Mouse (Mus musculus): ENCODE data around the gene Ush1g. TPM values are rescaled to one million over a fixed set of nuclear protein-coding genes. Genes with fewer than 3 reads are reported as not detected.

The Ush1g gene
- not detected for total RNA-seq (2021)
- long read RNA-seq, experiment 1 = 0 reads
- long read RNA-seq, experiment 2 = 0 reads

DNA sequence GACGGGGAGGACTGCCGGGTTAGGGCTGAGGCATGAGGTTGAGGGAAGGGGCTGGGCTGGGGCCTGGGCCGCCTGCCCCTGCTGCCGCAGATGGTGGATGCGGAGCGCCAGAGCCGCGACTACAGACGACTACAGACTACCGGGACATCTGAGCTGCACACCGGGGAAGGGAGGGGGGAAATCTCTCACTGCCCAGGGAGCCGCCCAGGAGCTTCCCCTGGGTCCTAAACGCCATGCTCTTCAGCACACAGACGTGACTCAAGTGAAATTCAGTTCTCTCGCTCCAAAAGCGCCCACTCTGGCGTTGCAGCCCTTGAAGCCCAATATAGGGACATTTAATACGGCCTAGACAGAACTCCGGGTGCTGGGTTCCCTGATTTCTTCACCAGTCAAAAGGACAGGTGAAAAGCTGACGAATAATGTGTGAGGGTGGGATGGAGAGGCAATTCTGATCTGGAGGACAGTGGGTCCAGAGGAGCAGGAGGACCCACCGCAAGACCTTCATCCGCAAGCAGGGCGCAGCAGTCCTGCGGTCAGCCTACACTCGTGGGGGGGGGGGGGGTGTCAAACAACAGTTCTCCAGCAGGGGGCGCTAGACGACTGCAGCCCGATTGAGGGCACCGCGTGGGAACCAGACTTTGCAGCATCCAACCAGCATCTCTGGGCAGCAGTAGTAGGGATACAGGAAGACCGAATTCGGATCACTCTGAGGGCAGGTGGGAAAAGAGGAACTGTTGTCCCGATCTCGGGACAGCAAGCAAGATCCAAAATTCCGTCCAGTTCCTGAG, at the start of gene Ush1g:
Gene Ush1g, minus strand, starts transcription at position 136 of the 788 bp plus-strand sequence.
- peak in 1 of 2 experiments; percentile 62 for DNase-seq (ENCODE audit: low spot score in 2 of 2)

DNA sequence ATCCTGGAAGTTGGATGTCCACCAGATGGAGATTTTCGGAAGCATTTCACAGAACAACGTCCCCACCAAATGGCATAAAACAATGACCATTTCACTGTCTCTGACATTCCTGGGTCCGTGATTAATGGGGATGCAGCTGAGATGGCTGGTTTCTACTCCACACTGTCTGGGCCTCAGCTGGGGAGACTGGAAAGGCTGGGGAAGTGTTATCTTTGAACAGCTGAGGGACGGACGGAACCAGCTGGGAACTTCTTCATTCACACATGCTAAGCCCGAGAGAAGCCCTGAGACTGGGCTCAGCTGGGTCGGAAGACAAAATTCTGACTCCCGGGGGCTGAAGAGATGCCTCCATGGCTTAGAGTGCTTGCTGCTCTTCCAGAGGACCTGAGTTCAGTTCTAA, 49.5 kb upstream of the Ush1g start:
- DNase-seq (ENCODE audit: low spot score in 2 of 2) = no peak

DNA sequence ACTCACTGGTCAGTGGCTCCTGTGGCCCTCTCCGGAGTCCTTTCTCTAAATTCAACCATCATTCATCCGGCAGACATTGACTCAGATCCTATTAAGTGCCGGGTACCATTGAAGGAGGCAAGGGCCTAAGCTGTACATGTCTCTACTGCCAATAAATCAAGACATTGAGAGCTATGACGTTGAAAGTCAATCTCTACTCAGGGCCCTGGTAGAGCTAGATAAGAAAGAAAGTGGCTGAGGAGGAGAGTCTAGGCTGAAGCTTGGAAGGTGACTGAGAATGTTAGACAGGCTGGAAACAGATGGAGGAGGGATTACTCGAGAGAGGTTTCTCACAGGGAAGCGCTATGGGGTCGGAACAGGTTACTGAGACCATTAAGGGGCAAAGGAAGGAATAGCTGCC, 48.5 kb upstream of the Ush1g start:
- DNase-seq (ENCODE audit: low spot score in 2 of 2) = no peak

DNA sequence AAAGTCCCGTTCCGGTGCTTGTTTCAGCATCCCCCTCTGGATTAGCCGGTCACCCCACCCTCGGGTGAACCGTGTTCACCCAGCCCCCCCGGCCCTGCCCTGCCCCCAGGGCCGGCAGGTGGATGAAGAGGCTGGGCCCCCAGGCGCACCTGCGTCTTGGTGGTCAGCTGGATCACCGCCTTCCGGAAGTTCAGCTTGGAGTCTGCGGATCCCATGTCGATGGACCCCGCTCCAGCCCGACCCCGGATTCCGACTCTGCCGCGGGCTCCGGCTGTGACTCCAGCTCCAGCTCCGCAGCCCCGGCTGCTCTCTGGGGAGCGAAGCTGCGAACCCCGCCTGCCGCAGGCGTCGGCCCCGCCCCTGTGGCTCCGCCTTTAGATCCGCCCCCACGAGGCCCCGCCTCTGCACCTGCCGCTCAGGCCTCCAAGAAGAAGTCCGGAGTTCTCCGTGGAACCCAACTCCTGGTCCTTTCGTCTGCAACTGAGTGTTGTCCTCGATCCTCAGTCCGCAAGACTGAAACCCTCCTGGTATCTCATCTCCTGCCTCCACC, 45.6 kb upstream of the Ush1g start, which contains the start of gene Hid1:
Gene Hid1, minus strand, starts transcription at position 362 of the 550 bp plus-strand sequence.
- DNase-seq (ENCODE audit: low spot score in 2 of 2) = peak in 1 of 2 experiments; percentile 67

GRCm38 (mm10) chr11:115366706-115367394, 45.0 kb upstream of the Ush1g start:
- no peak for DNase-seq (ENCODE audit: low spot score in 2 of 2)

GRCm38 (mm10) chr11:115366039-115366705, 44.3 kb upstream of the Ush1g start:
- DNase-seq (ENCODE audit: low spot score in 2 of 2) = no peak

DNA sequence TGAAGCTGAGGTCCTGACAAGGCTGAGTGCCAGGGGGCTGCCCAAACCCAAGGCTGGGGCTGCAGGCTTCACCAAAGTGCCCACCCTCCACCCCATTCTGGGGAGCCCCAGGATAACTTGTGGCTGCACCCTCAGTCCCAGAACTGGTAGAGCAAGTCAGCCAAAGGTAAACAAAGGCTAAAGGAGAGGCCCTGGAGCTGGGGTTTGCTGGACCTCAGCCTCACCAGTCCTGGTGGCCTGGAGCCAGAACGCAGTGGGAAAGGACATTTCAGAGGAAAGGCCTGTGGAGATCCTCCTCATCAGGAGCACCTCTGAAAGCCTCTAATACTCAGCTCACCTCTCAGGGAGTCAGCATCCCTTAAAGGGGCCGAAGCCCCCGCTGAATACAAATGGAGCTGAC, 42.3 kb upstream of the Ush1g start:
- no peak for DNase-seq (ENCODE audit: low spot score in 2 of 2)

- DNase-seq (ENCODE audit: low spot score in 2 of 2) = no peak
These were observed 37.9 kb upstream of the Ush1g start for GRCm38 (mm10) chr11:115359726-115360125.

DNA sequence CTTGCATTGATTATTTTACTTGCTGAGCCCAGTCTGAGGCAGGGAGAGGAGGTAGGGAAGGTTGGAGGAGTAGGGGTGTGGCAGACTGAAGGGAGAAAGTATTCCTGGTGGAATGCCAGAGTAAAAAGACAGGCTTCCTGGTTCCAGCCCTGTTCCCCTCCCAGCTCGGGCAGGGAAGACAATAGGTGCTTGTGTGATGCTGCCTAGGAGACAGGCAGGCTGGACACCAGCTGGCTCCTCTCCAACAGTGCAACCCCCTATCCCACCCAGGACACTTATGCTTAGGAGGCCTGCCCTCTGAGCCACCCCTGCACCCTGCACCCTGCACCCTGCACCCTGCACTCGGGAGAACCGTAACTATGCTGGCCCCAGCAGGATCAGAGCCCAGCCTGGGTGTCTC, 37.5 kb upstream of the Ush1g start:
- no peak for DNase-seq (ENCODE audit: low spot score in 2 of 2)

- peak in 1 of 2 experiments; percentile 72 for DNase-seq (ENCODE audit: low spot score in 2 of 2)
These were observed 36.6 kb upstream of the Ush1g start for GRCm38 (mm10) chr11:115358468-115358867.

- DNase-seq (ENCODE audit: low spot score in 2 of 2) = peak; percentile 51 to 66
These were observed 32.3 kb upstream of the Ush1g start for GRCm38 (mm10) chr11:115354183-115354582.

DNA sequence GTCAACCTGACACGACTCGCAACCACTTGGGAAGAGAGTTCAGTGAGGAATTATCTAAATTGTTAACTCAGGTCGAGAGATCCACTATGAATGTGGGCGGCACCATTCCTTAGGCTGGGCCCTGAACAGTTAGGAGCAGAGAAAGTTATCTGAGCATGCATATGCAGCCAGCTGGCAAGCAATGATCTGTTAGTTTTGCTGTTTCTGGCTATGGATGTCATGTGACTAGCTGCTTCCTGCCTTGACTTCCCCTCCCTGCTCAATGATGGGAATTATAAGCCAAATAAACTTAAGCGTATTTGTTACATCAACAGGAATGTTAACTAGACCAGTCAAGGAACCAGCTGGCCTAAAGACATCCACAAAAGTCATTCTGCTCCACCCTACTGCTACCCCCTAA, 31.5 kb upstream of the Ush1g start:
- DNase-seq (ENCODE audit: low spot score in 2 of 2) = no peak

DNA sequence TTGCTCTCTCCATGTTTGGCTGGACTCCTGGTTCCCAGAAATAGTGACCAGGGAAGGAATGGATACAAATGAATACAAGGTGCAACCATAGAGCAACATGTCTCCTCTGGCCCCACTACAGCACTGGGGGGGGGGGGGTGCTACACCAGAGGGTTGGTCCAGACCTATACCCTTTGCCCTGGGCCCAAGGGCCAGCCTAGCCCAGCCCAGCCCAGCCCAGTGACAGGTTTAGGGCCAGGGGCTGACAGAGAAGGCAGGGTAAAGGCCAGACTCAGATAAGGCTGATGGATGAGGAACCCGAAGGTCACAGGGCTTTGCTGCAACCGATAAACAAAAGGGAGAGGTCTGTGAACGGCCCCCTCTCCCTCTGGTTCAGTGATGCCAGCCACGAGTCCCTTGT, 28.1 kb upstream of the Ush1g start:
- DNase-seq (ENCODE audit: low spot score in 2 of 2) = no peak

DNA sequence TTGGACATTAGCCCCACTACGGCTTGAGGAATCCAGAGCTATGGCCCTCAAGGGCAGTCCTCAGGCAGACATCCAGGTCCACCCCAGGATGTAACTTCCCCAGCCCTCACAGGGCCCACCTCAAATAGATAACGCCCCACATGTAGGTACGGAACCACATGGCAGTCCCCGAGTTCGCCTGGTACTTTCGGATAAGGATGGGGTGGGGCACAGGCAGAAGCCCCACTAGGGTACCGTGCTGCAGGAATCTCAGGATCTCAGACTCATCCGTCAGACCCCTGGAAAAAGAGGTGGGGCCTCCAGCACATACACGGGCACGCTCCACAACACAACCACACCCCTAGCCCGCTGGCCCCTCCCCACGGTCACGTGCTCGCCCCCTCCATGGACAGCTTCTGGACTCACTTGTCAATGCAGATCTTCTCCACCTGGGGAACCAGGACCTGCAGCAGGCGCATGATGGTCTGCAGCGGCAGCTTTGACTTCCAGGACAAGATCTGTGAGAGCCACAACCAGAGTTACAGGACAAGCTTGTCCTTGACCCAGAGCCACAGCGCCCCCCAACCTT, 26.9 kb upstream of the Ush1g start:
- DNase-seq (ENCODE audit: low spot score in 2 of 2) = no peak

DNA sequence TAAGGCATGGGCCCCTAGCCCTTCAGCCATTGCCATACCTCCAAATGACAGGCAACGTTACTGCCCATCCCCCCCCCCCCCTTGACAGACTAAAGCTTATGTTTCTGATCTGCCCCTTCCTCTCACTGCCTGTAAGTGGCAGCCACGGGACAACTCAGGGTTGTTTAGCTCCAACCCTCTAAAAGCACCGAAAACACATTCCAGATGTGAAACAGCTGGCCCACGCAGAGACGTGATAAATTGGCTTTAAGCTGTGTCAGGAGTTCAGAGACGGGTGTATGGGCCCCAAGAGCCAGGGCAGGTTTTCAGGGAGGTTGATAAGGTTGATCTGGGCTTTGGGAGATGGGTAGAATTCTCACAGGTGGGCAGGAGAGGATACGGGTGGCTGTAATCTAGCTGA, 23.7 kb upstream of the Ush1g start:
- no peak for DNase-seq (ENCODE audit: low spot score in 2 of 2)

- no peak for DNase-seq (ENCODE audit: low spot score in 2 of 2)
These were observed 23.1 kb upstream of the Ush1g start for GRCm38 (mm10) chr11:115344967-115345366.

GRCm38 (mm10) chr11:115341866-115342265, 20.0 kb upstream of the Ush1g start:
- DNase-seq (ENCODE audit: low spot score in 2 of 2) = no peak

GRCm38 (mm10) chr11:115341246-115341645, 19.4 kb upstream of the Ush1g start:
- DNase-seq (ENCODE audit: low spot score in 2 of 2) = no peak

- DNase-seq (ENCODE audit: low spot score in 2 of 2) = no peak
These were observed 16.0 kb upstream of the Ush1g start for GRCm38 (mm10) chr11:115337826-115338225.

DNA sequence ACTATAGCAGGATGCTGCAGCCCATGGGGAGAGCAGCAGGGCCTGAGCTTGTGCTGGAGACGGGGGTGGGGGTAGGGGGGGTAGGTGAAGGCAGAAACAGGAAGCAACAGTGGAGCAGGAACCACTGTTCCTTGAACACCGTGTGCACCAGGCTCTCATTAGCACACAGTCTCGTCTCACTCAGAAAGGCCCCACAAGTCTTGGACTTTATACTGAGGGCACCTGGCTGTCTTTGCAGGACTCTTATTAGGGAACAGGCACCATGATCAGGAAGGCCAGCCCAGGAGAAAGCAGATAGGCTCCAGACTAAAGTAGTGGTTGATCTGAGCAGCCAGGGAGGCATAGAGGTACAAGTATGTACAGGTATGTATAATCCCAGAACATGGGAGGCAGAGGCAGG, 15.5 kb upstream of the Ush1g start:
- no peak for DNase-seq (ENCODE audit: low spot score in 2 of 2)

- DNase-seq (ENCODE audit: low spot score in 2 of 2) = no peak
These were observed 14.3 kb upstream of the Ush1g start for GRCm38 (mm10) chr11:115336115-115336514.

Measured in gastrocnemius, postnatal 4 days (tissue).